Mouse (Mus musculus) urinary bladder, postnatal 36 days (tissue): ENCODE data around the gene Arl15.
"Not testable (repeated sequence)": the region's sequence is repeated elsewhere in the genome, so short reads cannot be mapped to it uniquely, and the experiment has no call there.

ENCODE experiments used
- DNase-seq, 2 experiments: peaks; one replicate each; pipeline ENCODE4 v3.0.0; 2022; ENCODE audit warnings: low spot score in 2 of 2, mixed read lengths in 1 of 2

The Arl15 gene

GRCm38 (mm10) chr13:113794039-113794704, at the start of gene Arl15:
Gene Arl15, plus strand, starts transcription at chr13:113794505.
- peak; percentile 96 to 98 for DNase-seq

GRCm38 (mm10) chr13:113745301-113745700, 49.0 kb upstream of the Arl15 start:
- DNase-seq, result no peak

- no peak for DNase-seq
Observed at GRCm38 (mm10) chr13:113750766-113751165, 43.5 kb upstream of the Arl15 start.

- no peak for DNase-seq
Observed at GRCm38 (mm10) chr13:113754731-113755689, 39.3 kb upstream of the Arl15 start.

- DNase-seq, result no peak
Observed at GRCm38 (mm10) chr13:113755779-113756178, 38.5 kb upstream of the Arl15 start.

- DNase-seq, result no peak
Observed at GRCm38 (mm10) chr13:113761717-113762116, 32.6 kb upstream of the Arl15 start.

GRCm38 (mm10) chr13:113762766-113763516, 31.4 kb upstream of the Arl15 start:
- no peak for DNase-seq

- no peak for DNase-seq
Observed at GRCm38 (mm10) chr13:113765411-113765810, 28.9 kb upstream of the Arl15 start.

GRCm38 (mm10) chr13:113769829-113770228, 24.5 kb upstream of the Arl15 start:
- DNase-seq, result no peak

- no peak for DNase-seq
Observed at GRCm38 (mm10) chr13:113770340-113770739, 24.0 kb upstream of the Arl15 start.

GRCm38 (mm10) chr13:113771340-113771739, 23.0 kb upstream of the Arl15 start:
- DNase-seq, result no peak

- no peak for DNase-seq
Observed at GRCm38 (mm10) chr13:113774799-113775198, 19.5 kb upstream of the Arl15 start.

GRCm38 (mm10) chr13:113775244-113776140, 18.8 kb upstream of the Arl15 start:
- no peak for DNase-seq

- DNase-seq, result no peak
Observed at GRCm38 (mm10) chr13:113785803-113786202, 8.5 kb upstream of the Arl15 start.

GRCm38 (mm10) chr13:113787136-113787535, 7.2 kb upstream of the Arl15 start:
- DNase-seq, result no peak

- DNase-seq, result not testable (repeated sequence)
Observed at GRCm38 (mm10) chr13:113790016-113790415, 4.3 kb upstream of the Arl15 start.

- DNase-seq, result peak in 1 of 2 experiments; percentile 12
Observed at GRCm38 (mm10) chr13:113793637-113794036, 668 bp upstream of the Arl15 start.

- peak; percentile 48 to 51 for DNase-seq
Observed at GRCm38 (mm10) chr13:113794705-113795655, 675 bp downstream of the Arl15 start.

- DNase-seq, result no peak
Observed at GRCm38 (mm10) chr13:113797378-113797777, 3.1 kb downstream of the Arl15 start.

GRCm38 (mm10) chr13:113799361-113799760, 5.1 kb downstream of the Arl15 start:
- DNase-seq, result no peak
